Mouse (Mus musculus) kidney, embryonic 16.5 days (tissue): ENCODE results near the gene Gdpd2. TPM values are rescaled to one million over a fixed set of nuclear protein-coding genes. Genes with fewer than 3 reads are reported as not detected.

ENCODE experiments used
- ATAC-seq: fragments of 200-750 bp; cut with Nextera tagmentation; 2 replicates; pipeline ENCODE4 v1.8.0; 2017; ENCODE audit warnings: moderate TSS enrichment; ENCODE audit not compliant: low FRiP score, low TSS enrichment
- H3K27ac ChIP-seq: fragments of 300-500 bp; sonication (generic); 2 replicates; pipeline ENCODE4 v1.5.1; 2014; ENCODE audit warnings: low read length
- H3K27me3 ChIP-seq: fragments of 300-500 bp; sonication (generic); 2 replicates; pipeline ENCODE4 v1.6.1; 2014; ENCODE audit warnings: low read length, control low read depth, mixed read lengths; ENCODE audit not compliant: insufficient read depth
- H3K36me3 ChIP-seq: fragments of 300-500 bp; sonication (generic); 2 replicates; pipeline ENCODE4 v1.6.1; 2014; ENCODE audit warnings: low read length, control low read depth, mixed read lengths; ENCODE audit not compliant: insufficient read depth
- H3K4me1 ChIP-seq: fragments of 300-500 bp; sonication (generic); 2 replicates; pipeline ENCODE4 v1.6.1; 2014; ENCODE audit warnings: low read length, control low read depth, mixed read lengths; ENCODE audit not compliant: insufficient read depth
- H3K4me2 ChIP-seq: fragments of 300-500 bp; sonication (generic); replicated peaks from 2 replicates; pipeline ENCODE4 v1.6.1; 2014; ENCODE audit warnings: low read depth, low read length
- H3K4me3 ChIP-seq: fragments of 300-500 bp; sonication (generic); 2 replicates; pipeline ENCODE4 v1.5.1; 2014; ENCODE audit warnings: mild to moderate bottlenecking, low read length
- H3K9ac ChIP-seq: fragments of 300-500 bp; sonication (generic); replicated peaks from 2 replicates; pipeline ENCODE4 v1.6.1; 2014; ENCODE audit warnings: low read length
- H3K9me3 ChIP-seq: fragments of 300-500 bp; sonication (generic); 2 replicates; pipeline ENCODE4 v1.6.1; 2016; ENCODE audit warnings: low read length, control low read depth
- WGBS: fragments of 180-500 bp; shearing (Covaris S2); extraction: QIAGEN DNeasy Blood & Tissue Kit; methylation state at CpG from one replicate; pipeline ENCODE4 v1.1.7; 2014; 5-methylcytosine and 5-hydroxymethylcytosine counted together
- polyA plus RNA-seq: library from polyadenylated mRNA; unstranded; fragments of >200 nt; fragmentation: Nextera tagmentation; extraction: Ambion mirVana; gene quantifications from 2 replicates; pipeline ENCODE4 v1.2.1, GENCODE M21; 2015

The Gdpd2 gene
- polyA plus RNA-seq, result 2.0 and 2.3 TPM in 2 replicates

DNA sequence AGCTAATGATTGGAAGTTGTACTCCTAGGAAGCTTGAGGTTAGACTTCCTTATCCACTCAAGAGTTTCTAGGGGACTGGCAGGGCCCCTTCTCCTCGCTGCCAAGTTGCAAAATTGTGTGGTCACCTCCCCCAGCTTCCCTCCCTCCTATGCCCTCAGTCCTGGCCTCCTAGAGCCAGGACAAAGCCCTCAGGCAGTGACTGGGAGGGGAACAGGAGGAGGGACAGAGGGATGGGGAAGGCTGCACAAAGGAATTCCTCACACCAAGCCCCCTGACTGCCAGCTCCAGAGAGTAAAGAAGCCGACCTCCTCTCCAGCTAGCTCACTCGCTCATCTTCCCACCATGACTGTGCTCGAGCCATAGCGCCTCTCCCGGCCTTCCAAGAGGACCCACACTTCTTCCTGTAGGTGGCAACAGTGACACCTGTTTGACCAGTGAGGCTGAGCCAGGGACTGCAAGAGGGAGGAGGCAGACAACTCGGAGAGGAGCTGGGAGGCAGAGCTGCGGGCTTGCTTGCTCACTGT lies at the start of gene Gdpd2:
Gdpd2 (plus strand) TSS at position 209 of the 524 bp plus-strand sequence.
- Histone ChIP-seq H3K4me2 (peak within 1 kb of the TSS; percentile 35), H3K36me3 (peaks cover 16% of the 10 kb centered on the region; the same call in 1 of the 2 replicates), H3K4me1 (0 out of 2 replicates have a peak, but pooled peaks cover 12% of the 10 kb centered on the region), H3K9ac (no peak within 1 kb of the TSS), H3K27ac (no peak within 1 kb of the TSS), H3K27me3 (peaks cover 15% of the 10 kb centered on the region; the same call in 1 of the 2 replicates), H3K4me3 (peak within 1 kb of the TSS; percentile 15; the same call in 1 of the 2 replicates), H3K9me3 (no peaks in the 10 kb centered on the region)
- 15% methylated on average over 8 of the region's 8 CpGs for WGBS
- peak; percentile 91 for ATAC-seq

DNA sequence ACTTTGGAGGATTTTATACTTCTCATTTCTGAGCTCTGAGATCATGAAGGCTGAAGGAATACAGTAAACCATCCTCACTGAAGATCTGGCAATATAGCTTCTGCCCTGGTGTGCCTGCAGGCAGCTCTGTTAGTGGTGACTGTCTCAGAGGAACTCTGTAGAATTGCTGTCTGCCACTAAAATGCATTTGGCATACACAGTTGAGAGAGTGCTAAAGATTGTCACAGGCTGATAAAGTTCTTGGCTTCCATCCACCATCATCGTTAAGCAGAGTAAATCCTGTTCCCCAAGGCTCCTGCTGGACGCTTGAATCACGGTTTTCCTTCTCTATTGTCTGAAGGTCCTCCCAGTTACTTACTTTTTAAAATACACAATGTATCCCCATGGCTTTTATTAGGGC lies 43.1 kb upstream of the Gdpd2 start:
- no peak for ATAC-seq
- WGBS, result 51% methylated on average over 3 of the region's 3 CpGs
- Histone ChIP-seq H3K4me1 (no peaks in the 10 kb centered on the region), H3K4me2 (no peak overlapping the region), H3K27ac (no peak overlapping the region), H3K9ac (no peak overlapping the region), H3K4me3 (no peak overlapping the region), H3K36me3 (0 out of 2 replicates have a peak, but pooled peaks cover 5% of the 10 kb centered on the region), H3K9me3 (no peaks in the 10 kb centered on the region), H3K27me3 (peaks cover 8% of the 10 kb centered on the region; the same call in 1 of the 2 replicates)

DNA sequence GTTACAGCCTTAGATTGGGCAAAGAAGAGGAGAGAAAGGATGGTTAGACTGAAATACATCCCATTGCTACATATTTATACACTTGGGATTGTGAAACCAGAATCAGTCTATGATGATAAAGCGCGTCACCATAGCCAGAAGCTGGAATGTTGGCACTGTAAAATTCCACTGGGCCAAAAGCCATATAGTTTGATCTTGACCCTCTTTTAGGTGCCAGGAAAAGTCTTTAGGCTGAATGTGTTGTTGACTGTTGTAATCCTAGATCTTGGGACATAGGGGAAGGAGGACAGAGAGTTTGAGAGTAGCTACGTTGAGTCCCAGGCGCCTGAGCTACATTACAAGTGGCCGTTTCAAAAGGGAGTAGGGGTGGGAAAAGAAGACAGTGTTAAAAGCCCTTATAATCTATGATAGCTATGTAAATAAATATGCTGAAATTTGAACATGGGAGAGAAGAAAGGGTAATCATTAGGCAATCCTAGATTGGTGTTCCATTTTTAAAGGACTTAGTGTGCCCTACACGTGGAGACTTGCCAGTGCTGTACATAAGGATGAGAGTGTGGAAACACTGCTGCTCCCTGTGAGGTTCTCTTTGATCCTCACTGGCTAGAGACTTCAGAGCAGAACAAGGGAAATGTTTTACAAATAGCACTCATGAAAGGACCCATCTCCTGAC lies 42.2 kb upstream of the Gdpd2 start:
- peaks cover 8% of the 10 kb centered on the region; the same call in 1 of the 2 replicates for H3K27me3 ChIP-seq
- H3K4me1 ChIP-seq, result no peaks in the 10 kb centered on the region
- no peaks in the 10 kb centered on the region for H3K9me3 ChIP-seq
- no peak for ATAC-seq
- no peak overlapping the region for H3K4me3 ChIP-seq
- no peak overlapping the region for H3K27ac ChIP-seq
- no peak overlapping the region for H3K9ac ChIP-seq
- no peak overlapping the region for H3K4me2 ChIP-seq
- H3K36me3 ChIP-seq, result 0 out of 2 replicates have a peak, but pooled peaks cover 7% of the 10 kb centered on the region
- 63% methylated on average over 6 of the region's 6 CpGs for WGBS

DNA sequence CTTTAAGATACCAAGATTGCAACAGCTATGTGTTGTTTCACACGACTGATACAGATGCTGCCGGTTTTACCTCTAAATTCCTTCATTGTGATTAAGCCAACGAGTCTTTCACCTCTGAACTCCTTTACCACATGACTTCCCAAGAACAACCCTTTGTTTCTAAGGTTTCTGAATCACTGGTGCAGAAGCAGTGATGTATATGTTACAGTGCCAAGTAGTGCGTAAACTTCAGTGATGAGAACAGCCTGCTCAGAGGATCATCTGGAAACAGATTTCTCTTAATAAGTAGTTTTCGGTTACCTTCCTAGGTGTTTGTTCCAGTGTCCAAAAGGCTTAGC lies 41.7 kb upstream of the Gdpd2 start:
- peaks cover 8% of the 10 kb centered on the region; the same call in 1 of the 2 replicates for H3K27me3 ChIP-seq
- H3K27ac ChIP-seq, result no peak overlapping the region
- H3K4me3 ChIP-seq, result no peak overlapping the region
- no peak overlapping the region for H3K4me2 ChIP-seq
- H3K9me3 ChIP-seq, result no peaks in the 10 kb centered on the region
- WGBS, result 61% methylated on average over 5 of the region's 5 CpGs
- no peak overlapping the region for H3K9ac ChIP-seq
- H3K4me1 ChIP-seq, result no peaks in the 10 kb centered on the region
- H3K36me3 ChIP-seq, result 0 out of 2 replicates have a peak, but pooled peaks cover 7% of the 10 kb centered on the region
- ATAC-seq, result peak; percentile 23; the same call in 1 of the 2 replicates

DNA sequence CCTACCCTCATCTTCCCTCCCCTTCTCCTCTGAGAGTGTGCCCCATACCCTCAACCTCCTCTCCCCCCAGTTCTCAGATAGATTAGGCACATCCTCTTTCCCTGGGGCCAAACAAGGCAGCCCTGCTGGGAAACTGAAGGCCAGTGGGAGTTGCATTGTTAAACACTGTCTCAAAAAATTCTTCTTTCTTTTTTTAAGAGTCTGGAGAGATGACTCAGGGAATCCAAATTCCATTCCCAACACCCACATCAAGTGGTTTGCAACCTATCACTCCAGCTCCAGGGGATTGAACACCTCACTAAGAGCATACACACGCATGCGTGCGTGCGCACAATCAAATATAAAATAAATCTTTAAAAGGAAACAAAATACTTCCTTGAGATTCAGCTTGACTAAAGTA lies 32.9 kb upstream of the Gdpd2 start:
- Histone ChIP-seq H3K4me1 (no peaks in the 10 kb centered on the region), H3K4me3 (no peak overlapping the region), H3K4me2 (no peak overlapping the region), H3K36me3 (peaks cover 8% of the 10 kb centered on the region; the same call in 1 of the 2 replicates), H3K27me3 (peaks cover 5% of the 10 kb centered on the region; the same call in 1 of the 2 replicates), H3K9ac (no peak overlapping the region), H3K27ac (no peak overlapping the region), H3K9me3 (no peaks in the 10 kb centered on the region)
- WGBS, result 95% methylated on average over 4 of the region's 4 CpGs
- ATAC-seq, result no peak

DNA sequence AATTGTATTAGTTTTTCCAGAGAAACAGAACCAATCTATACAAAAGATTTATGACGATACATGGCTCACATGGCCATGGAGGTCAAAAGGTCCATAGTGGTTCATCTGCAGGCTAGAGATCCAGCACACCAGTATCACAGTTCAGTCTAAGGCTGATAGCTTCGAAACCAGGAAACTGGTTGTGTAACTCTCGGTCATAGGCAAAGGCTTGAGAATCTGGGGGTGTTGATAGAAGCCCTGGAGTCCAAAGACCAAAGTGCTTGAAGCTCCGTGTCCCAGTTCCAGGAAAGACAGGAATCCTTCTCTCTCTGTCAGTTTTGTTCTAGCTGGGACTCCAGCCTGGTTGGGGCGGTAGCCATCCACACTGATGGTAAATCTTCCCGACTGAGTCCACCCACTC lies 21.6 kb upstream of the Gdpd2 start:
- Histone ChIP-seq H3K9me3 (no peaks in the 10 kb centered on the region), H3K27me3 (no peaks in the 10 kb centered on the region; the same call in 1 of the 2 replicates), H3K4me2 (no peak overlapping the region), H3K4me3 (no peak overlapping the region), H3K9ac (no peak overlapping the region), H3K27ac (no peak overlapping the region), H3K4me1 (no peaks in the 10 kb centered on the region), H3K36me3 (peaks cover 11% of the 10 kb centered on the region; the same call in 1 of the 2 replicates)
- ATAC-seq, result no peak
- 84% methylated on average over 6 of the region's 6 CpGs for whole genome bisulfite sequencing

DNA sequence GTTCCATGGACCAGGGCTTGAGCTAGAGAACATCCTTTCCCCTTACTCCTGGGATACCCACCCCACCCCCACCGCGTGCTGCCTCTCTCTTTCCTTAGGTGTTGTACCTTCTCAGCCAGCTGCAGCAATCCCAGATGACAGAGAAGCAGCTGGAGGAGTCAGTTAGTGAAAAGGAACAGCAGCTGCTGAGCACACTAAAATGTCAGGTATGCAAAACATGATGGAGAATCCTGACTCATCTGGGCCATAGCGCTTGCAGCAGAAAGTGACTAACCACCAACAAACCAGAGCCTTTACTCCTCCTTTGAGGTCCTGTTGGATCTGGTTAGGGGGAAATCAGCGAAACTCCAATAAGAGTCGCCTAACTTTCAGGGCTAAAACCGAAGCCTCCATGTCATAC lies 13.5 kb upstream of the Gdpd2 start:
- Histone ChIP-seq H3K27me3 (peaks cover 12% of the 10 kb centered on the region; the same call in 1 of the 2 replicates), H3K27ac (no peak overlapping the region), H3K9me3 (no peaks in the 10 kb centered on the region), H3K4me1 (no peaks in the 10 kb centered on the region), H3K36me3 (peaks cover 18% of the 10 kb centered on the region), H3K9ac (no peak overlapping the region), H3K4me2 (no peak overlapping the region), H3K4me3 (no peak overlapping the region)
- 90% methylated on average over 6 of the region's 6 CpGs for WGBS
- no peak for ATAC-seq

DNA sequence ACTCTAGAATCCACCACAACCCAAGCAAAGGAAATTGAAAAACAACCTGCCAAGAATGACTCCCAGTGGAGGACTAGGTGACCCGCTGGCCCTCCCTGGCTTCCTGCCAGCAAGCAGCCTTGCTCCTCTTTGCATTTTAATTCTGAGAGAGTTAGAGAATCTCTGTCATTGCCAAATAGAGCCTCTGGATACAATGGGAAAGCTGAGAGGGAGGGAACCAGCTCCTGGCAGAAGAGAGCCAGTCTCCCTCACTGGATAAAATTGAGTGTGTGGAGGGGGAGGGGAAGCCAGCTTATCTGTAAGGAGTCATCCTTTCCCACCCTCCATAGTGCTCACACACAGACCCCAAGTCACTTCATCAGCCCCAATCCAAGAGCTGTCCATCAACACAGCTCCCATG lies 726 bp upstream of the Gdpd2 start:
- H3K4me2 ChIP-seq, result no peak overlapping the region
- H3K27me3 ChIP-seq, result peaks cover 11% of the 10 kb centered on the region; the same call in 1 of the 2 replicates

DNA sequence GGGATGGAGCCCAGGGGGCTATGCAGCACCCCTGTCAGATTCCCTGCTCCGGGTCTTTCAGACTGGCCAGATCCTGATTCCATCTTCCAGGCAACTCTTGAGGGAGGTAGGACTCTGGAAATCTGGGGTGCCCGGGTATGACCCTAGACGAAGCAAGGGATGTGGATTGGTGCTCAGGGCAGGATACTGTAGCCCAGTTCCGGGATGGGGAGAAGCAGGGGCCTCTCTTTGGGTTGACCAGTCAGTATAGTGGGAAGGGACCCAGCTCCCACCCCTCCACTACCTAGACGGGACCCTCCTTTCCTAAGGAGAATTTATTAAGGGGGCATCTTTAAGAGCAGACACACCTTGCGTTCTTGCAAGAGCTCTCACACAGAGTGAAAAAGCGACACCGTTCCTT lies 593 bp downstream of the Gdpd2 start:
- WGBS, result 31% methylated on average over 8 of the region's 8 CpGs
- Histone ChIP-seq H3K4me2 (peak overlapping the region; percentile 35), H3K4me3 (peak overlapping the region; percentile 15; the same call in 1 of the 2 replicates), H3K4me1 (0 out of 2 replicates have a peak, but pooled peaks cover 12% of the 10 kb centered on the region), H3K27ac (no peak overlapping the region), H3K9me3 (no peaks in the 10 kb centered on the region), H3K27me3 (peaks cover 16% of the 10 kb centered on the region; the same call in 1 of the 2 replicates), H3K9ac (no peak overlapping the region), H3K36me3 (peaks cover 16% of the 10 kb centered on the region; the same call in 1 of the 2 replicates)
- no peak for ATAC-seq

More for the DNA sequence above, 726 bp upstream of the Gdpd2 start:
- Histone ChIP-seq H3K9ac (no peak overlapping the region), H3K4me3 (no peak overlapping the region), H3K4me1 (0 out of 2 replicates have a peak, but pooled peaks cover 12% of the 10 kb centered on the region), H3K27ac (no peak overlapping the region), H3K9me3 (no peaks in the 10 kb centered on the region), H3K36me3 (peaks cover 16% of the 10 kb centered on the region; the same call in 1 of the 2 replicates)
- 31% methylated on average over 1 of the region's 1 CpGs for WGBS
- ATAC-seq, result no peak; the same call in 1 of the 2 replicates

DNA sequence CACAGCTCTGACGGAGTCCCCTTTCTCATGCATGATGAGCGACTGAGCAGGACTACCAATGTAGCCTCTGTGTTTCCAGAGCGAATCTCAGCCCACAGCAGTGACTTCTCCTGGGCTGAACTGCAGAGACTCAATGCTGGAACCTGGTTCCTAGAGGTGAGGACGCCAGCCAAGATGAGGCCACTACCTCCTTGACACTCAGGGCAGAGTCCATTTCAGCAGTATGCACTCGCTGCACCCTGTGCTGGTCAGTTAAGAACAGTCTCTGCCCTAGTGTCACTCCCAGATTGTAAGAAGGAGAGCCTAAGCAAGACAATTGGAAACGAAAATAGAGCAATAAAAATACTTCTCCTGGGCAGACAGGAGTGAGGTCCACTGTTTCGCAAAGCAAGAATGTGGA lies 4.7 kb downstream of the Gdpd2 start:
- Histone ChIP-seq H3K9ac (no peak overlapping the region), H3K27me3 (peaks cover 30% of the 10 kb centered on the region), H3K9me3 (no peaks in the 10 kb centered on the region), H3K4me1 (0 out of 2 replicates have a peak, but pooled peaks cover 9% of the 10 kb centered on the region), H3K4me3 (no peak overlapping the region), H3K36me3 (no peaks in the 10 kb centered on the region), H3K4me2 (no peak overlapping the region), H3K27ac (no peak overlapping the region)
- WGBS, result 68% methylated on average over 7 of the region's 7 CpGs
- no peak for ATAC-seq
